Mouse (Mus musculus) common myeloid progenitor, adult 5-6 weeks (primary cell): ENCODE data around the gene Oxgr1. TPM values are rescaled to one million over a fixed set of nuclear protein-coding genes. Genes with fewer than 3 reads are reported as not detected.
"Not testable (repeated sequence)": the region's sequence is repeated elsewhere in the genome, so short reads cannot be mapped to it uniquely, and the experiment has no call there.

Experiments
- ATAC-seq: replicated peaks from 2 replicates; pipeline ENCODE4 v1.8.0; 2016; ENCODE audit warnings: low read depth, mild to moderate bottlenecking, moderate TSS enrichment, inconsistent platforms; ENCODE audit not compliant: poor library complexity, severe bottlenecking
- total RNA-seq: library from RNA; stranded (forward); fragments of 200-1000, 187-1606 nt; gene quantifications from 2 replicates; pipeline ENCODE4 v1.2.3, GENCODE M21; 2017

Gene Oxgr1
- total RNA-seq, 1 experiment from 2014 or later, result not detected

- ATAC-seq, result not testable (repeated sequence)
Observed at GRCm38 (mm10) chr14:119986351-119986750, 55.9 kb downstream of the Oxgr1 start.

GRCm38 (mm10) chr14:119981314-119981713 lies 60.9 kb downstream of the Oxgr1 start:
- ATAC-seq, result no peak

- no peak for ATAC-seq
Observed at GRCm38 (mm10) chr14:119980698-119981235, 61.5 kb downstream of the Oxgr1 start.

Other genes with a start within 250 kb of the Oxgr1 start
- 62.3 and 68.1 TPM in 2 replicates for gene Mbnl2, start 233.2 kb upstream of the Oxgr1 start, total RNA-seq